Mouse (Mus musculus) mouse trophoblast stem cell (cell line): Measurements from ENCODE around the gene Zdhhc21.

Experiments
- in situ Hi-C, 2 experiments: fragments of 300-500 bp; cut with MseI, MboI; formaldehyde crosslinking; loops; 2 replicates in 1 of 2; 3 replicates in 1 of 2; pipeline ENCODE4 v1.15.1; 2025

Gene Zdhhc21

GRCm38 (mm10) chr4:82765513-82766216 is 94.1 kb downstream of the Zdhhc21 start:
- in situ Hi-C loops = no loop called here

- in situ Hi-C loops = no loop called here
Measured at GRCm38 (mm10) chr4:82763586-82763985, 96.2 kb downstream of the Zdhhc21 start.

- in situ Hi-C loops = no loop called here
Measured at GRCm38 (mm10) chr4:82762430-82763119, 97.2 kb downstream of the Zdhhc21 start.

- in situ Hi-C loops = no loop called here
Measured at GRCm38 (mm10) chr4:82756295-82756626, 103.5 kb downstream of the Zdhhc21 start.

- in situ Hi-C loops = no loop called here
Measured at GRCm38 (mm10) chr4:82755616-82756294, 104.0 kb downstream of the Zdhhc21 start.
